Mouse (Mus musculus): ENCODE measurements at regions not wholly inside any gene's neighbourhood (a gene's known extent, or its start where the extent isn't known, plus 50 kb on each side); places are given as distances from the start of the nearest gene placed in this dataset.

- no peak for ATAC-seq (ENCODE audit: extremely low read depth, insufficient number of reproducible peaks, low FRiP score, poor library complexity, severe bottlenecking)
Measured at GRCm38 (mm10) chr15:63265845-63266244, 579.1 kb downstream of the Gsdmc2 start.

- no peak for ATAC-seq (ENCODE audit: extremely low read depth, insufficient number of reproducible peaks, low FRiP score, poor library complexity, severe bottlenecking)
Measured at GRCm38 (mm10) chr15:63255736-63256135, 589.2 kb downstream of the Gsdmc2 start.

DNA sequence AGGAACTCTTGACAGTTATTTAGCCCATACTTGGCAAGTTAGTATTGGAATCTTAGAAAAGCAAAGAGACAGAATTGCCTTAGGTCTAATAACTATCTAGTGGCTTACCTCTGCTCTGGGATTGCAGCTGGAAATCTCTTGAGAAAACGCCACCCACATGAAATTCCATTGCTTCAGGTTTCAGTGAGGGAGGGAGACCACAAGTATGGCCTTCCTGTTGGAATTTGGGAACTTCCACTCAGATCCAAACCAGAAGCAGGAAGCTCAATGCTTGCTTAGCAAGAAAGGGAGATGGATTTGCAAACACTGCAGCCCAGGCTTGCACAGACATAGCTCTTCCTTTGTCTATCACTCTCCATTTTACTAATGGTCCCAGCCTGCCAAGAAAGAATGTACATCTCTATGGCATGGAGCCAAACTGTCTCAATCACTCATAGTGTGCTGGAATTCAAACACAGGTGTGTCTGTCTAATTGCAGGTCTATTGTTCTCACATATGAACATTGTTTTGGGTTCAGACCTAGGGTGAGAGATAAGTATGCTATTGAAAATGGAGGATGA lies 592.1 kb downstream of the Gsdmc2 start:
- ATAC-seq (ENCODE audit: extremely low read depth, insufficient number of reproducible peaks, low FRiP score, poor library complexity, severe bottlenecking): no peak

- no peak for ATAC-seq (ENCODE audit: extremely low read depth, insufficient number of reproducible peaks, low FRiP score, poor library complexity, severe bottlenecking)
Measured at GRCm38 (mm10) chr15:63238601-63239000, 606.4 kb downstream of the Gsdmc2 start.

GRCm38 (mm10) chr15:63218393-63219060 lies 626.5 kb downstream of the Gsdmc2 start:
- ATAC-seq (ENCODE audit: extremely low read depth, insufficient number of reproducible peaks, low FRiP score, poor library complexity, severe bottlenecking): no peak

GRCm38 (mm10) chr15:63205150-63205549 lies 639.8 kb downstream of the Gsdmc2 start:
- no peak for ATAC-seq (ENCODE audit: extremely low read depth, insufficient number of reproducible peaks, low FRiP score, poor library complexity, severe bottlenecking)

- no peak for ATAC-seq (ENCODE audit: extremely low read depth, insufficient number of reproducible peaks, low FRiP score, poor library complexity, severe bottlenecking)
Measured at GRCm38 (mm10) chr15:63195031-63195430, 649.9 kb downstream of the Gsdmc2 start.

DNA sequence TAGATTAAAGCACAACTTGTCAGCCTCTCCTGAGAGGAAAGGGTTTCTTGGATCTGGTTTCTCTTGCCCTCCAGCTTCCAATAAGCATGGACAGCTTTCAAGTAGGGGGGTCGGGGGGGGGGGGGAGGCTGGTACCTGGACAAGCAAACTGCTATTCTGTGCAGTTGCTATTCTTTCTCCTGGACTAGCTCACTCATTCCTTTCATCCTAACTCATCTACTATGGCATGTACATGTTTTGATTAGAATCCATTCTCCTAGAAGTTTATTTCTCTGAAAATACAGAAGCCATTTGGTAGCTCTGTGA lies 650.5 kb downstream of the Gsdmc2 start:
- no peak for ATAC-seq (ENCODE audit: extremely low read depth, insufficient number of reproducible peaks, low FRiP score, poor library complexity, severe bottlenecking)

- no peak for ATAC-seq (ENCODE audit: extremely low read depth, insufficient number of reproducible peaks, low FRiP score, poor library complexity, severe bottlenecking)
Measured at GRCm38 (mm10) chr15:63193617-63194491, 651.1 kb downstream of the Gsdmc2 start.

GRCm38 (mm10) chr15:63191731-63192130 lies 653.2 kb downstream of the Gsdmc2 start:
- ATAC-seq (ENCODE audit: extremely low read depth, insufficient number of reproducible peaks, low FRiP score, poor library complexity, severe bottlenecking): no peak

DNA sequence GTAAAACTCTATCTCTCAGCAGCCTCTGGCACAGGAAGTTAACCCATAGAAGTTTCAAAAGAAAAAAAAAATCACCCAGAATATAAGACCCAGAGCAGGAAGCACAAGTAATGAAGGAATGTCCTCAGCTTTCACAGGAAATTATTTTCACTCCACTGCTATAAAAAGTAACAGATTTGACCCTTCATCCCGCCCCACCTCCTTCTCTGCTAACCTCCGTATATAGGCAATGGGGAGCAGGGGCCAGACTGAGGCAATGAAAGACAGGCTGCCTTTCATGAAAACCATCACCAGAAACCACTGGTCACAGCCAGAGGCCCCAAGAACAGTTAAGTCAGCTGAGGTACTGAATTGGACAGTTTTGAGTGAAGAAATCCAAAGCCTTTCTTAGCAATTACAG lies 654.9 kb downstream of the Gsdmc2 start:
- no peak for ATAC-seq (ENCODE audit: extremely low read depth, insufficient number of reproducible peaks, low FRiP score, poor library complexity, severe bottlenecking)

DNA sequence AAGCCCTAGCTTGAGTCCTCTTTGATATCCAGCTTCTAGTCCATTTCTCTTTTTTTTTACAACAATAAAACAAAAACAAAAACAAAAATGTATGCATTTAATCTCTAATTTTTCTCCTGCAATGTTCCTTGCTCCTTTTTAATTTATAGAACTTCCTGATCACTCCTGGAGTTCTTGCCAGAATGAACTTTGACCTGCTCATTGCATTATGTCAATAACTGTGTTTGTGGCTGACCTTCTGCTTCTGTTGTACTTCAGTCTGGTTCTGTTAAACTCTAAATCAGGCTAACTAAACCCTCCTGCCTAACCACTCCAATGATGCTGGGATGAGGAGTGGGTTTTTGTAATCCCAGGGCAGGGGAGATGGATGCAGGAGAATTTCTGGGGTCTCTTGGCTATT lies 674.0 kb downstream of the Gsdmc2 start:
- ATAC-seq (ENCODE audit: extremely low read depth, insufficient number of reproducible peaks, low FRiP score, poor library complexity, severe bottlenecking): no peak

DNA sequence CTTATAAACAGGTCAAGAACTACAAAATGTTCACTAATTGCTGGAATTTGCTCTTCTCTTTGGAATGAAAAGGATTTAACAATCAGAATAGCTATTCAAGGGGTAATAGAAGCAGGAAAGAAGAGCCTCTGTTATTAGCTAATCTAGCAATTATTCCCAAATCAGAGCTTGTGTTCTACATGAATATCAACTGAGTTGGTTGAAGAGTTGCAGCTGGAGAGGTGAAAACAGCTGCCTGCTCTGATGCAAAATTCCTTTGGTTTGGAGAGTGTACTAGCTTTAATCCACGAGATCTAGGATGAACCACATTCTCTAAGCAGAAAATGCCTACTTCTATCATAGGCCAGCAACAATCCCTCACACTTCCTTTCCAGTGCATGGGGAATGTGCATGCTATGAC lies 674.8 kb downstream of the Gsdmc2 start:
- no peak for ATAC-seq (ENCODE audit: extremely low read depth, insufficient number of reproducible peaks, low FRiP score, poor library complexity, severe bottlenecking)

GRCm38 (mm10) chr15:63166411-63166810 lies 678.6 kb downstream of the Gsdmc2 start:
- no peak for ATAC-seq (ENCODE audit: extremely low read depth, insufficient number of reproducible peaks, low FRiP score, poor library complexity, severe bottlenecking)

DNA sequence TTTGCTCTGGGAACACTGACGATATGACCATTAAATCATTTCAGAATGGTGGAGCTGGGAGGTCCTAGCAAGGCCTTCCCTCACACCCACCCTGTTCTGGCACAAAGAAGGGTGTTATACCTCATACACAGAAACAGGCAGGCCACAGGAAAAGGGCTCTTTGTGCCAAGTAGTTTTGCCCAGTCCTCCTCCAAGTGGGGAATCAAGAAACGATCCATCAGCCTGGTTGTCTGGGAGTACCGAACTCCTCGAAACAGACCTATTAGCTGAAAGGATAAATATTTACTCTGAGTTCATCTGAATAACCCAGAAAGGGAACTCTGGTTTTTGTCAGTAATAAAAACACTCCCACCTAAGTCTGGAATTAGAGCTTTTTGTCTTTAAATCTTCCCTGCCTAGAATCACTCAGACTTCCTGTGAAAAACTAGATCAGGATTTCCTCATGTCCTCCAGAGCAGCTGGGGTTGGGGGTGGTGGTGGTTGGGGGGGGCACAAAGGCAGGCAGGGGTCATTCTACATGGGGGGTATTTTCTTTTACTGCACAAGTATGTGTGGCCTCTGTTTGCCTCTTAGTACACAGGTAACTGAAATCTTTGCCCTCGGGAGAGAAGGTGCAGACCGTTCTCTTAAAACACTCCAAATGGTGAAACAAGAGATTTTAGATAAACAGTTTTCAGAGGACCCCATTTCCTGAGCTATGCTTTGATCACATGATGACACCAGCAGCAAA lies 681.3 kb downstream of the Gsdmc2 start:
- ATAC-seq (ENCODE audit: extremely low read depth, insufficient number of reproducible peaks, low FRiP score, poor library complexity, severe bottlenecking): no peak

- no peak for ATAC-seq (ENCODE audit: extremely low read depth, insufficient number of reproducible peaks, low FRiP score, poor library complexity, severe bottlenecking)
Measured at GRCm38 (mm10) chr15:63162881-63163549, 682.0 kb downstream of the Gsdmc2 start.

DNA sequence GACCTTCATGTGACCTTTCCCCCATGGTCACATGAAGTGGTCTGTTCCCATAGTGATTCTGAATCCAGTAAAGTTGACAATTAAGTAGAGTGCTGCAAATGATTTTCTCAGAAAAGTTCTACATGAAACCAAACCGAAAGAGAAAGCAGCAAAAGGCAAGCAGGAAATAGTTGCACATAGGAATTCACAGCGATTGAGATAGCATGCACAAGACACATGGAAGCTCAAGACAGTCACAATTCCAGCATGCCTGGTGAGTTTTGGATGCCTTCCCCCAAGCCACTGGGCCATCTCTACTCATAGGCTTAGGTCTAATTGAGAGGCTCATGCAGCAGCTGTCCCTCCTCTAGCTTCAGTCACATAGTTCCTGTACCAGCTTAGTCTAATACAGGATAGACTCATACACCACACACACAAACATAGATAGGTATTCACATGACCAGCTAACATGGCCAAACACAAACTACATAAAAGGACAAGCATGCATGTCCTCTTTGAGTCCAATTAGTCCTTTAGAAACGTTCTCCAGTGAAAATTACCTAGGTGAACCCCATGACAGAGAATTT lies 721.8 kb downstream of the Gsdmc2 start:
- ATAC-seq (ENCODE audit: extremely low read depth, insufficient number of reproducible peaks, low FRiP score, poor library complexity, severe bottlenecking): no peak

DNA sequence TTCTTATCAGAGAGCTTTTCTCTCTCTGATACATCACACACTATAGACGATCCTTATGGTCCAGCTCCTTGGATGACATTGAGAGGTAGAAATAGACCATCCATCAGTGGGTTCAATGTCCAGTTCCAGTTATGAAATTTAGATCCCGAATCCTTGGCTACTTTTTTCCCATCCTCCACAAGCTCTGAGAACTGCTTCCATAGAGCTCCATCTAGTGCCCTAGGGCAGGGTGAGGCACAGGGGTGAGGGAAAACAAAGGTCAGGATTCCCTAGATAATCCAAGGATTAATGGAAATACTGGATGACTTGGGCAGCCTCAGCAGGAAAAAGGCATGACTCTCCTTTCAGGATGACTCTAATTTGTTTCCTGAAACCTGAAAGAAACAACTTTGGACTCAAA lies 732.1 kb downstream of the Gsdmc2 start:
- ATAC-seq (ENCODE audit: extremely low read depth, insufficient number of reproducible peaks, low FRiP score, poor library complexity, severe bottlenecking): no peak

DNA sequence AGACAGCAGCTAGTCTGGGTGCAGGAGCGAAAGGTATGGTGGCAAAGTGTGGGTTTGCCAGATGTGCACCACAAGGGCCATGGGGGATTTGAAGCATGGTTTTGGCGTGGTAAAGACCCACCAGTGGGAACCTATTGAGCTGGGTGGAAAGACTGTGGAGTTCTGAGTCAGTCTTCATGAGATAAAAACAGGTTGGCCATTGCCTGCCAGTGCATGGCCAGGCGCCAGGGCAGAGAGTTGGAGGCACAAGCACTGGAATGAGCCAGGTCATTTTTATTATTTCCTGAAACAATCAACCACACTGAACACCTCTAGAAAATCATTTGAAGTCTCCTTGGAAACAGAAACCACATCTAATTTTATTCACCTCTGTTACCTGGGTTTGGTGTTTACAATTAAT lies 744.9 kb downstream of the Gsdmc2 start:
- ATAC-seq (ENCODE audit: extremely low read depth, insufficient number of reproducible peaks, low FRiP score, poor library complexity, severe bottlenecking): no peak

Measured in neutrophil, adult 5-6 weeks (primary cell).